Mouse (Mus musculus): Measurements from ENCODE around the gene Mcf2l. TPM values are rescaled to one million over a fixed set of nuclear protein-coding genes. Genes with fewer than 3 reads are reported as not detected.
A peak's percentile ranks its signal among the peaks of the same experiment; 100 is the strongest.

The Mcf2l gene
- total RNA-seq, 1 experiment from 2014 or later = 3.1 TPM

GRCm38 (mm10) chr8:12928033-12928432 is 54.4 kb downstream of the Mcf2l start:
- no peak for ATAC-seq (replicated peaks in 1 of 2; ENCODE audit: insufficient read depth in 1 of 2, low FRiP score in 2 of 2, low TSS enrichment in 1 of 2, low read depth in 1 of 2, poor library complexity in 2 of 2, severe bottlenecking in 2 of 2)

GRCm38 (mm10) chr8:12928931-12929330 is 55.3 kb downstream of the Mcf2l start:
- ATAC-seq (replicated peaks in 1 of 2; ENCODE audit: insufficient read depth in 1 of 2, low FRiP score in 2 of 2, low TSS enrichment in 1 of 2, low read depth in 1 of 2, poor library complexity in 2 of 2, severe bottlenecking in 2 of 2) = no peak

- ATAC-seq (replicated peaks in 1 of 2; ENCODE audit: insufficient read depth in 1 of 2, low FRiP score in 2 of 2, low TSS enrichment in 1 of 2, low read depth in 1 of 2, poor library complexity in 2 of 2, severe bottlenecking in 2 of 2) = peak in 1 of 2 experiments; percentile 17; a peak in 1 of 4 replicates
These were observed 56.7 kb downstream of the Mcf2l start for GRCm38 (mm10) chr8:12930290-12930689.

GRCm38 (mm10) chr8:12931426-12931825 is 57.8 kb downstream of the Mcf2l start:
- ATAC-seq (replicated peaks in 1 of 2; ENCODE audit: insufficient read depth in 1 of 2, low FRiP score in 2 of 2, low TSS enrichment in 1 of 2, low read depth in 1 of 2, poor library complexity in 2 of 2, severe bottlenecking in 2 of 2) = no peak

GRCm38 (mm10) chr8:12932520-12932919 is 58.9 kb downstream of the Mcf2l start:
- no peak for ATAC-seq (replicated peaks in 1 of 2; ENCODE audit: insufficient read depth in 1 of 2, low FRiP score in 2 of 2, low TSS enrichment in 1 of 2, low read depth in 1 of 2, poor library complexity in 2 of 2, severe bottlenecking in 2 of 2)

- peak in 1 of 2 experiments; percentile 46; a peak in 1 of 4 replicates for ATAC-seq (replicated peaks in 1 of 2; ENCODE audit: insufficient read depth in 1 of 2, low FRiP score in 2 of 2, low TSS enrichment in 1 of 2, low read depth in 1 of 2, poor library complexity in 2 of 2, severe bottlenecking in 2 of 2)
These were observed 60.2 kb downstream of the Mcf2l start for GRCm38 (mm10) chr8:12933765-12934164.

GRCm38 (mm10) chr8:12934453-12935043 is 60.9 kb downstream of the Mcf2l start:
- ATAC-seq (replicated peaks in 1 of 2; ENCODE audit: insufficient read depth in 1 of 2, low FRiP score in 2 of 2, low TSS enrichment in 1 of 2, low read depth in 1 of 2, poor library complexity in 2 of 2, severe bottlenecking in 2 of 2) = no peak

GRCm38 (mm10) chr8:12940549-12940948 is 66.9 kb downstream of the Mcf2l start:
- no peak for ATAC-seq (replicated peaks in 1 of 2; ENCODE audit: insufficient read depth in 1 of 2, low FRiP score in 2 of 2, low TSS enrichment in 1 of 2, low read depth in 1 of 2, poor library complexity in 2 of 2, severe bottlenecking in 2 of 2)

GRCm38 (mm10) chr8:12941161-12941926 is 67.7 kb downstream of the Mcf2l start:
- no peak for ATAC-seq (replicated peaks in 1 of 2; ENCODE audit: insufficient read depth in 1 of 2, low FRiP score in 2 of 2, low TSS enrichment in 1 of 2, low read depth in 1 of 2, poor library complexity in 2 of 2, severe bottlenecking in 2 of 2)

- no peak for ATAC-seq (replicated peaks in 1 of 2; ENCODE audit: insufficient read depth in 1 of 2, low FRiP score in 2 of 2, low TSS enrichment in 1 of 2, low read depth in 1 of 2, poor library complexity in 2 of 2, severe bottlenecking in 2 of 2)
These were observed 74.3 kb downstream of the Mcf2l start for GRCm38 (mm10) chr8:12947604-12948573.

GRCm38 (mm10) chr8:12948574-12948961 is 75.0 kb downstream of the Mcf2l start:
- no peak for ATAC-seq (replicated peaks in 1 of 2; ENCODE audit: insufficient read depth in 1 of 2, low FRiP score in 2 of 2, low TSS enrichment in 1 of 2, low read depth in 1 of 2, poor library complexity in 2 of 2, severe bottlenecking in 2 of 2)

- ATAC-seq (replicated peaks in 1 of 2; ENCODE audit: insufficient read depth in 1 of 2, low FRiP score in 2 of 2, low TSS enrichment in 1 of 2, low read depth in 1 of 2, poor library complexity in 2 of 2, severe bottlenecking in 2 of 2) = no peak
These were observed 77.5 kb downstream of the Mcf2l start for GRCm38 (mm10) chr8:12951051-12951630.

- ATAC-seq (replicated peaks in 1 of 2; ENCODE audit: insufficient read depth in 1 of 2, low FRiP score in 2 of 2, low TSS enrichment in 1 of 2, low read depth in 1 of 2, poor library complexity in 2 of 2, severe bottlenecking in 2 of 2) = no peak
These were observed 79.1 kb downstream of the Mcf2l start for GRCm38 (mm10) chr8:12952699-12953098.

GRCm38 (mm10) chr8:12955362-12955879 is 81.8 kb downstream of the Mcf2l start:
- ATAC-seq (replicated peaks in 1 of 2; ENCODE audit: insufficient read depth in 1 of 2, low FRiP score in 2 of 2, low TSS enrichment in 1 of 2, low read depth in 1 of 2, poor library complexity in 2 of 2, severe bottlenecking in 2 of 2) = no peak; a peak in 1 of 4 replicates

- peak; percentile 29 to 34; a peak in 2 of 4 replicates for ATAC-seq (replicated peaks in 1 of 2; ENCODE audit: insufficient read depth in 1 of 2, low FRiP score in 2 of 2, low TSS enrichment in 1 of 2, low read depth in 1 of 2, poor library complexity in 2 of 2, severe bottlenecking in 2 of 2)
These were observed 82.3 kb downstream of the Mcf2l start for GRCm38 (mm10) chr8:12955880-12956279.

GRCm38 (mm10) chr8:12956941-12957340 is 83.3 kb downstream of the Mcf2l start:
- no peak for ATAC-seq (replicated peaks in 1 of 2; ENCODE audit: insufficient read depth in 1 of 2, low FRiP score in 2 of 2, low TSS enrichment in 1 of 2, low read depth in 1 of 2, poor library complexity in 2 of 2, severe bottlenecking in 2 of 2)

GRCm38 (mm10) chr8:12957419-12957818 is 83.8 kb downstream of the Mcf2l start:
- no peak for ATAC-seq (replicated peaks in 1 of 2; ENCODE audit: insufficient read depth in 1 of 2, low FRiP score in 2 of 2, low TSS enrichment in 1 of 2, low read depth in 1 of 2, poor library complexity in 2 of 2, severe bottlenecking in 2 of 2)
